Mouse (Mus musculus) layer of hippocampus, adult 2 months (tissue): Measurements from ENCODE around the gene Slc38a5. TPM values are rescaled to one million over a fixed set of nuclear protein-coding genes. Genes with fewer than 3 reads are reported as not detected.
"Not testable (repeated sequence)": the region's sequence is repeated elsewhere in the genome, so short reads cannot be mapped to it uniquely, and the experiment has no call there.

Source experiments
- DNase-seq, 2 experiments: peaks; one replicate each; pipeline ENCODE4 v3.0.0; 2022; ENCODE audit warnings: low spot score in 2 of 2
- H3K27ac ChIP-seq: fragments of 200-600 bp; 2 replicates; pipeline ENCODE4 v1.8.1; 2022
- H3K4me3 ChIP-seq: fragments of 200-600 bp; 2 replicates; pipeline ENCODE4 v1.8.1; 2022; ENCODE audit warnings: mild to moderate bottlenecking
- CTCF ChIP-seq: fragments of 200-600 bp; conservative IDR thresholded peaks from 2 replicates; pipeline ENCODE4 v1.8.1; 2022; ENCODE audit warnings: antibody characterized with exemption, mild to moderate bottlenecking, moderate library complexity
- total RNA-seq, 2 experiments: library from RNA; stranded (reverse); gene quantifications; 2 replicates each; pipeline ENCODE4 v1.2.3; 2021

Gene Slc38a5
- total RNA-seq, 2 experiments from 2014 or later, result 5.0 to 7.6 TPM

GRCm38 (mm10) chrX:8253711-8254110, 17.2 kb upstream of the Slc38a5 start:
- DNase-seq, result no peak
- Histone ChIP-seq H3K27ac (no peak overlapping the region), H3K4me3 (no peak overlapping the region)
- no peak for TF ChIP-seq CTCF

- no peak overlapping the region for H3K27ac ChIP-seq
- TF ChIP-seq CTCF, result peak; percentile 24; the same call in 1 of the 2 replicates
Observed at GRCm38 (mm10) chrX:8255807-8256206, 15.1 kb upstream of the Slc38a5 start.

GRCm38 (mm10) chrX:8259478-8259877, 11.5 kb upstream of the Slc38a5 start:
- DNase-seq, result no peak
- H3K4me3 ChIP-seq, result no peak overlapping the region
- H3K27ac ChIP-seq, result peak overlapping the region; percentile 32; the same call in 1 of the 2 replicates
- TF ChIP-seq CTCF, result no peak

More at GRCm38 (mm10) chrX:8255807-8256206, 15.1 kb upstream of the Slc38a5 start:
- H3K4me3 ChIP-seq, result no peak overlapping the region
- no peak for DNase-seq

GRCm38 (mm10) chrX:8263156-8263804, 7.7 kb upstream of the Slc38a5 start:
- DNase-seq, result no peak
- Histone ChIP-seq H3K4me3 (no peak overlapping the region), H3K27ac (no peak overlapping the region)
- TF ChIP-seq CTCF, result no peak

GRCm38 (mm10) chrX:8264222-8264621, 6.7 kb upstream of the Slc38a5 start:
- no peak overlapping the region for H3K4me3 ChIP-seq
- no peak for TF ChIP-seq CTCF

GRCm38 (mm10) chrX:8272000-8272399, 1.1 kb downstream of the Slc38a5 start:
- no peak overlapping the region for H3K27ac ChIP-seq
- peak overlapping the region; percentile 29; the same call in 1 of the 2 replicates for H3K4me3 ChIP-seq
- no peak for TF ChIP-seq CTCF

More at GRCm38 (mm10) chrX:8264222-8264621, 6.7 kb upstream of the Slc38a5 start:
- DNase-seq, result no peak
- H3K27ac ChIP-seq, result no peak overlapping the region

GRCm38 (mm10) chrX:8274056-8274455, 3.1 kb downstream of the Slc38a5 start:
- no peak for TF ChIP-seq CTCF

More at GRCm38 (mm10) chrX:8272000-8272399, 1.1 kb downstream of the Slc38a5 start:
- no peak for DNase-seq

GRCm38 (mm10) chrX:8288621-8289020, 17.7 kb downstream of the Slc38a5 start:
- no peak for DNase-seq
- H3K27ac ChIP-seq, result no peak overlapping the region
- no peak overlapping the region for H3K4me3 ChIP-seq
- no peak for TF ChIP-seq CTCF

More at GRCm38 (mm10) chrX:8274056-8274455, 3.1 kb downstream of the Slc38a5 start:
- no peak overlapping the region for H3K4me3 ChIP-seq
- no peak overlapping the region for H3K27ac ChIP-seq
- no peak for DNase-seq

GRCm38 (mm10) chrX:8309302-8309701, 38.4 kb downstream of the Slc38a5 start:
- no peak overlapping the region for H3K27ac ChIP-seq
- no peak overlapping the region for H3K4me3 ChIP-seq
- no peak for TF ChIP-seq CTCF
- DNase-seq, result no peak

GRCm38 (mm10) chrX:8314905-8315304, 44.0 kb downstream of the Slc38a5 start:
- DNase-seq, result peak; percentile 9 to 19
- H3K27ac ChIP-seq, H3K4me3 ChIP-seq: not testable (repeated sequence)
- TF ChIP-seq CTCF, result peak; percentile 67

- Histone ChIP-seq H3K27ac (no peak within 1 kb of the TSS), H3K4me3 (no peak within 1 kb of the TSS)
- DNase-seq, result no peak
- no peak for TF ChIP-seq CTCF
Observed at GRCm38 (mm10) chrX:8327124-8327523, 56.2 kb downstream of the Slc38a5 start, which contains the start of gene Ssxb10. Gene Ssxb10, plus strand, starts transcription at chrX:8327424.

Other genes with a start within 250 kb of the Slc38a5 start
- gene Suv39h1, start 196.4 kb upstream of the Slc38a5 start, total RNA-seq, result 10 to 100 TPM; 20.2 to 20.3 TPM
- gene Was, start 180.6 kb upstream of the Slc38a5 start, total RNA-seq, result 1 to 10 TPM in 1 of 2 experiments, under 1 TPM in 1; 0.98 to 2.0 TPM
- gene Wdr13, start 138.2 kb upstream of the Slc38a5 start, total RNA-seq, result 100 to 1,000 TPM; 208 to 235 TPM
- gene Rbm3, start 125.3 kb upstream of the Slc38a5 start, total RNA-seq, result 100 to 1,000 TPM; 111 to 133 TPM
- gene Tbc1d25, start 95.0 kb upstream of the Slc38a5 start, total RNA-seq, result 10 to 100 TPM; 13.5 to 13.6 TPM
- 10 to 100 TPM; 28.5 to 32.5 TPM for gene Ebp, start 77.6 kb upstream of the Slc38a5 start, total RNA-seq
- 100 to 1,000 TPM; 102 to 113 TPM for gene Porcn, start 64.6 kb upstream of the Slc38a5 start, total RNA-seq
- gene Ftsj1, start 18.7 kb upstream of the Slc38a5 start, total RNA-seq, result 10 to 100 TPM; 24.2 to 27.0 TPM
- not detected for gene Ssxb10, start 56.3 kb downstream of the Slc38a5 start, total RNA-seq
- not detected for gene Ssxb9, start 95.8 kb downstream of the Slc38a5 start, total RNA-seq
- not detected for gene Ssxb1, start 142.2 kb downstream of the Slc38a5 start, total RNA-seq
- gene Ssxb2, start 190.6 kb downstream of the Slc38a5 start, total RNA-seq, result not detected